ENCODE assay signal across 23 mouse cellular contexts in the genomic region with DNA sequence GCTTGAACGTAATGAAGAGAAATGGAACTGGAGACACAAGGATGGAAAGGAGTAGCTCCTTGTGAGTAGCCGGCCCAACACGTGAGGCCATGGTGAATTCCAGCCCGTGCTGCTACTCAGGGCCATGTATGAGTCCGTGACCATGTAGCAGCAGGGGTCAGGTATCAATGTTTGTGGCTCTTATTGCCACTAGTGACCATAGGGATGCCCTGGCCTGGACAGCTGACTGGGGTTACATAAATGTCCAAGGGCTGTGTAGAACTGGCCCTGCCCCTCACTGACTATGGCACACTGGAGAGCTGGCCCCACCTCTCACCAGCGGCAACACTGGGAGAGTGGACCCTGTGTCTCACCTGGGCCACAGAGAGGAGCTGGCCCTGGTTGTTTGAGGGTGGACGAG.
"Had no signal": no experiment of that assay in that cellular context is flagged by ENCODE, and none has a peak within 500 bp of the region (broad histone marks: within the 10 kb centered on the region; RNA-seq: fewer than 3 reads in every experiment).

No protein-coding gene starts in this region.

- DNase-seq: gastrocnemius, adult 2 months; gastrocnemius, postnatal 10 days; gastrocnemius, postnatal 25 days; heart, postnatal 10 days; heart, postnatal 4 days; kidney, adult 18-20 months; kidney, adult 8-10 months; kidney, postnatal 10 days; kidney, postnatal 25 days; layer of hippocampus, adult 9-11 months; layer of hippocampus, postnatal 36 days; left cerebral cortex, postnatal 4 days had no signal

- H3K4me3 ChIP-seq: gastrocnemius, adult 2 months; heart, embryonic 10.5 days; heart, embryonic 12.5 days; hindbrain, embryonic 10.5 days; hindbrain, embryonic 12.5 days; intestine, embryonic 15.5 days; limb, embryonic 13.5 days; limb, embryonic 15.5 days had no signal

- H3K9me3 ChIP-seq: heart, embryonic 12.5 days; hindbrain, embryonic 10.5 days; hindbrain, embryonic 12.5 days; intestine, embryonic 15.5 days; limb, embryonic 13.5 days; limb, embryonic 15.5 days had no signal

- ATAC-seq: hindbrain, embryonic 16.5 days; inflammation-experienced regulatory T-cells, adult 6 months; intestine, embryonic 15.5 days; intestine, postnatal 0 days had no signal

- H3K27ac ChIP-seq: gastrocnemius, adult 2 months; heart, embryonic 10.5 days; hindbrain, embryonic 10.5 days; hindbrain, embryonic 12.5 days; hindbrain, embryonic 14.5 days; intestine, embryonic 15.5 days; limb, embryonic 13.5 days; limb, embryonic 15.5 days had no signal

- H3K9ac ChIP-seq: heart, embryonic 12.5 days; hindbrain, embryonic 12.5 days; hindbrain, embryonic 14.5 days; intestine, embryonic 15.5 days; limb, embryonic 13.5 days; limb, embryonic 15.5 days had no signal

- H3K4me2 ChIP-seq: heart, embryonic 12.5 days; hindbrain, embryonic 12.5 days; hindbrain, embryonic 14.5 days; intestine, embryonic 15.5 days; limb, embryonic 13.5 days; limb, embryonic 15.5 days had no signal

- H3K27me3 ChIP-seq: hindbrain, embryonic 12.5 days; intestine, embryonic 15.5 days had no signal

- H3K36me3 ChIP-seq: heart, embryonic 10.5 days; heart, embryonic 12.5 days; hindbrain, embryonic 10.5 days; hindbrain, embryonic 12.5 days; intestine, embryonic 15.5 days; limb, embryonic 13.5 days; limb, embryonic 15.5 days had no signal

- H3K4me1 ChIP-seq: heart, embryonic 10.5 days; heart, embryonic 12.5 days; hindbrain, embryonic 12.5 days; intestine, embryonic 15.5 days had no signal
